Mouse (Mus musculus): ENCODE measurements at regions not wholly inside any gene's neighbourhood (a gene's known extent, or its start where the extent isn't known, plus 50 kb on each side); places are given as distances from the start of the nearest gene placed in this dataset.

DNA sequence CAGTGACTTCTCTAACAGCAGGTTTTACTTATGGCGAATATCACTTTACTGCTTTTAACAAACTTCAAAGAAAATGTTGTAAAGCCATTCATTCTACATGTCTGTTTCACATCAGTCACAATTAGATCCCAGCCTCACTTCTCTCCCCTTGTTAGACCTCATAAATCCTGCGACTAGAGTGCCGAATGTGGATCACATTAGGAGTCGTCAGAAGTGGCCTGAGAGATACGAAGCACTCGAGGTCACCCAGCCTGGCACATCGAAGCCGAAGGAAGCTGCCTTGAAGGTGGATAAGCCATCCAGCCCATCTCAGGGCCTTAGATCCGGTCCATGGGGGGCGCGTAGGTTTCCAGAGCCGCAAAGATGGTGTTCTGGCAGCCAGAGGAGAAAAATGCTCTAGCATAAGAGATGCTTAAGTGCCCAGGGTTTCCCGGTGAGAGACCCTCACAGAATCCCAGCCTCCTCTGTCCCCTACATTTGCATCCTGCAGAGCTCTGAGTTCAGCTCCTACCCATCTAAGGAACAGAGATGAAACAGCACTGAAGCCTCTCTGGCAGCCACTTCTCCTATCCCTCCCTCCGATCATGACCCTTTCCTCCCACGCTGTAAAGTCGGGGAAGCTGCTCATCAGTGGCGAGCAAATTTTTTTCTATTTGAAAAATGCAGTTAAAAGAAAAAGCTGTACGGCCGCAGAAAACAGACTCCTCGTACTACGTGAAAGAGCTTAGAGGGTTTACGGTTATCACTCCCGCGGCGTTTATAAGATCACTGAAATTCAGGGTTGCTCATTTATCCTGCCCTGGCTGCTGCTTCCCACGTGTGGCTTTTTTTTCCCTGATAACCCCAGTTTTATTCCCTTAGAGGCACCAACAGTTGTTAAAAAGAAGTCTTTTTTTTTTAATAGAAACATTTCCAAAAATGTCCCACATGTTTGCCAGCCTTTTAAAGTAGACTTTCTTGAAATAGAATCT, 70.3 kb upstream of the Irx5 start:
- TF ChIP-seq CTCF (conservative IDR thresholded peaks at IDR 0.05; ENCODE audit: low read length) = no peak
- TF ChIP-seq NANOG (IDR thresholded peaks at IDR 0.05; ENCODE audit: borderline replicate concordance, low read length) = no peak

Measured in E14TG2a.4 (cell line).